Mouse (Mus musculus) hindbrain, embryonic 13.5 days (tissue): Measurements from ENCODE around the gene Rasgrf1. TPM values are rescaled to one million over a fixed set of nuclear protein-coding genes. Genes with fewer than 3 reads are reported as not detected.

Experiments used
- ATAC-seq: fragments of 200-750 bp; cut with Nextera tagmentation; 2 replicates; pipeline ENCODE4 v1.8.0; 2017; ENCODE audit warnings: moderate TSS enrichment; ENCODE audit not compliant: low FRiP score
- H3K27ac ChIP-seq: fragments of 300-500 bp; sonication (generic); 2 replicates; pipeline ENCODE4 v1.5.1; 2015; ENCODE audit warnings: inconsistent platforms, mild to moderate bottlenecking, moderate library complexity
- H3K27me3 ChIP-seq: fragments of 300-500 bp; sonication (generic); 2 replicates; pipeline ENCODE4 v1.6.1; 2015; ENCODE audit warnings: mild to moderate bottlenecking, inconsistent platforms
- H3K36me3 ChIP-seq: fragments of 300-500 bp; sonication (generic); 2 replicates; pipeline ENCODE4 v1.6.1; 2015; ENCODE audit warnings: mild to moderate bottlenecking, inconsistent platforms
- H3K4me1 ChIP-seq: fragments of 300-500 bp; sonication (generic); replicated peaks from 2 replicates; pipeline ENCODE4 v1.6.1; 2015; ENCODE audit warnings: inconsistent platforms
- H3K4me2 ChIP-seq: fragments of 300-500 bp; sonication (generic); 2 replicates; pipeline ENCODE4 v1.6.1; 2015; ENCODE audit warnings: inconsistent platforms, mild to moderate bottlenecking, moderate library complexity
- H3K4me3 ChIP-seq: fragments of 300-500 bp; sonication (generic); 2 replicates; pipeline ENCODE4 v1.5.1; 2015; ENCODE audit warnings: mild to moderate bottlenecking, inconsistent platforms
- H3K9ac ChIP-seq: fragments of 300-500 bp; sonication (generic); 2 replicates; pipeline ENCODE4 v1.6.1; 2015; ENCODE audit warnings: mild to moderate bottlenecking, inconsistent platforms
- H3K9me3 ChIP-seq: fragments of 300-500 bp; sonication (generic); 2 replicates; pipeline ENCODE4 v1.6.1; 2016; ENCODE audit warnings: inconsistent platforms
- WGBS: fragments of 180-500 bp; shearing (Covaris S2); methylation state at CpG from one replicate; pipeline ENCODE4 v1.1.7; 2015; 5-methylcytosine and 5-hydroxymethylcytosine counted together
- polyA plus RNA-seq: library from polyadenylated mRNA; unstranded; fragments of >200 nt; fragmentation: Nextera tagmentation; extraction: Ambion mirVana; gene quantifications from 2 replicates; pipeline ENCODE4 v1.2.1, GENCODE M21; 2015

Rasgrf1 gene
- polyA plus RNA-seq, 1 experiment from 2014 or later: 2.1 TPM

- Histone ChIP-seq H3K36me3 (no peaks in the 10 kb centered on the region), H3K27me3 (0 out of 2 replicates have a peak, but pooled peaks cover 4% of the 10 kb centered on the region), H3K4me2 (no peak overlapping the region), H3K4me1 (no peaks in the 10 kb centered on the region), H3K4me3 (no peak overlapping the region), H3K27ac (no peak overlapping the region), H3K9ac (no peak overlapping the region), H3K9me3 (no peaks in the 10 kb centered on the region)
- ATAC-seq: no peak
- WGBS: 46% methylated on average over 3 of the region's 3 CpGs
Measured at GRCm38 (mm10) chr9:89979248-89979647, 69.5 kb downstream of the Rasgrf1 start.

- no peak overlapping the region for H3K4me3 ChIP-seq
- ATAC-seq: no peak
- no peaks in the 10 kb centered on the region for H3K9me3 ChIP-seq
- H3K27me3 ChIP-seq: no peaks in the 10 kb centered on the region
- H3K9ac ChIP-seq: no peak overlapping the region
- WGBS: 88% methylated on average over 1 of the region's 1 CpGs
- H3K4me1 ChIP-seq: no peaks in the 10 kb centered on the region
- H3K27ac ChIP-seq: no peak overlapping the region
- no peak overlapping the region for H3K4me2 ChIP-seq
- no peaks in the 10 kb centered on the region for H3K36me3 ChIP-seq
Measured at GRCm38 (mm10) chr9:89982256-89982655, 72.5 kb downstream of the Rasgrf1 start.

DNA sequence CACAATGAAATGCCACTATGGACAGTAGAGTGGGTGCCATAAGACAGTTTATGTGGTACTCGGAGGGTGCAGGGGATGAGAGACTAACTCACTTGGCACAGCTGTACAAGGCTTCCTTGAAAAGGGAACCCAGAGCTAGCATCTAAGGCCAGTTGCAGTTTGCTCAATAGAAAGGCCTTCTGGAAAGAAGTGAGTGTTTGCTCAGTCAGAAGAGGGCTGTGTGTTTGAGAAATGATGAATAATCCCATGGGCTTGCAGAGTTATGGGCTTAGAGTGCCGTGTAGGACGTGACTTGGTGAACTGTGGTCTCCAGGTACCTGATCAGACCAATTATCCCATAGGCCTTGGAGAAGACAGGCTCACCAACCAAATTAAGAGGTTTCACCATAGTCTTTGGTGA is 78.3 kb downstream of the Rasgrf1 start:
- H3K4me1 ChIP-seq: no peaks in the 10 kb centered on the region
- H3K4me3 ChIP-seq: no peak overlapping the region
- no peaks in the 10 kb centered on the region for H3K36me3 ChIP-seq
- ATAC-seq: no peak
- WGBS: 89% methylated on average over 3 of the region's 3 CpGs
- no peak overlapping the region for H3K9ac ChIP-seq
- no peak overlapping the region for H3K27ac ChIP-seq
- no peaks in the 10 kb centered on the region for H3K27me3 ChIP-seq
- no peaks in the 10 kb centered on the region for H3K9me3 ChIP-seq
- no peak overlapping the region for H3K4me2 ChIP-seq

- Histone ChIP-seq H3K27ac (no peak overlapping the region), H3K36me3 (no peaks in the 10 kb centered on the region), H3K9ac (no peak overlapping the region), H3K27me3 (no peaks in the 10 kb centered on the region), H3K4me1 (no peaks in the 10 kb centered on the region), H3K9me3 (no peaks in the 10 kb centered on the region), H3K4me3 (no peak overlapping the region), H3K4me2 (no peak overlapping the region)
- 93% methylated on average over 10 of the region's 10 CpGs for WGBS
- no peak for ATAC-seq
Measured at GRCm38 (mm10) chr9:89988811-89989528, 79.3 kb downstream of the Rasgrf1 start.

DNA sequence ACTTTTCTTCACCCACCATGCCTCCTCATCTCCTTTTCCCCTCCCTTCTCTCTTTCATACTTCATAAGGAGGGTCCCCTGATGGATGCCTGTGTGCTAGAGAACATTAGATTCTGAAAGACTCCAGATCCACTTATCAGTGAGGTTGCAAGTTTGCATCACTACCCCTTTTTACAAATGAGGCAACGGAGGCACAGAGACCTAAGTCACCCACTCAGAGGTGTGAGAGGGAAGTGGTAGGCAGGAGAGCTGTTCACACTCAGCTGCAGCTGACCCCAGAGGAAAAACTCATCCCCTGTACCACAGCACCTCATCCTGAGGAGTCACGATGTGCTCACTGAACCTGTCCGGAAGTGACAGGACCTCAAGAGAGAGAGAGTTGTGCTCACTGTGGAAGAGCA is 96.7 kb downstream of the Rasgrf1 start:
- no peaks in the 10 kb centered on the region for H3K4me1 ChIP-seq

GRCm38 (mm10) chr9:90007094-90007493 is 97.4 kb downstream of the Rasgrf1 start:
- Histone ChIP-seq H3K9me3 (no peaks in the 10 kb centered on the region), H3K9ac (no peak overlapping the region), H3K36me3 (no peaks in the 10 kb centered on the region), H3K4me1 (no peaks in the 10 kb centered on the region), H3K27me3 (no peaks in the 10 kb centered on the region), H3K4me2 (no peak overlapping the region), H3K4me3 (no peak overlapping the region), H3K27ac (no peak overlapping the region)
- ATAC-seq: no peak
- WGBS: 10% methylated on average over 2 of the region's 2 CpGs

More for the DNA sequence above, 96.7 kb downstream of the Rasgrf1 start:
- no peak for ATAC-seq
- Histone ChIP-seq H3K9ac (no peak overlapping the region), H3K27ac (no peak overlapping the region), H3K9me3 (no peaks in the 10 kb centered on the region), H3K27me3 (no peaks in the 10 kb centered on the region), H3K4me3 (no peak overlapping the region), H3K36me3 (no peaks in the 10 kb centered on the region), H3K4me2 (no peak overlapping the region)
- 95% methylated on average over 3 of the region's 3 CpGs for WGBS

- ATAC-seq: no peak
- 89% methylated on average over 6 of the region's 6 CpGs for WGBS
- Histone ChIP-seq H3K9me3 (peaks cover 4% of the 10 kb centered on the region; the same call in 1 of the 2 replicates), H3K27ac (no peak overlapping the region), H3K4me3 (no peak overlapping the region), H3K36me3 (no peaks in the 10 kb centered on the region), H3K9ac (no peak overlapping the region), H3K4me2 (no peak overlapping the region), H3K4me1 (no peaks in the 10 kb centered on the region), H3K27me3 (no peaks in the 10 kb centered on the region)
Measured at GRCm38 (mm10) chr9:90008138-90008537, 98.4 kb downstream of the Rasgrf1 start.

DNA sequence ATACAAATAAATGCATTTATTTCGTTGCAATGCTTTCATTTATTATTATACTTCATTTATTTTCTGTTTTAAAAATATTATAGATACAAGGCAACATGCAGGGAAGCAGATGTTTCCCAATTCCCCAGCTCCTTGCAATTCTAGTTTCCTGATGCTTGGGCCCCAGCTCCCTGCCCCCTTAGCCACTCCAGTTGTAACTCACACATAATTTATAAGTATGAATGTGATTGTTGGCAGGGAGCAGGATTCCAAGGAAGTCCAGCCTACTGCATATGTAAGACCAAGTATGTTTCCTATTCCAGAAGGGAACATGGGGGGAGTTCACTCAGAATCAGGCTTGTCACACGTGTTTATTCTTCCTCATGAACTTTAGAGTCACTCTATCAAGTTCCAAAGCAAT is 102.1 kb downstream of the Rasgrf1 start:
- no peak overlapping the region for H3K4me2 ChIP-seq

GRCm38 (mm10) chr9:90014649-90015048 is 104.9 kb downstream of the Rasgrf1 start:
- H3K4me3 ChIP-seq: no peak overlapping the region
- no peaks in the 10 kb centered on the region for H3K4me1 ChIP-seq
- H3K36me3 ChIP-seq: no peaks in the 10 kb centered on the region
- no peak overlapping the region for H3K4me2 ChIP-seq
- no peak overlapping the region for H3K9ac ChIP-seq
- no peak overlapping the region for H3K27ac ChIP-seq
- no peak for ATAC-seq
- H3K9me3 ChIP-seq: peaks cover 4% of the 10 kb centered on the region; the same call in 1 of the 2 replicates
- 88% methylated on average over 3 of the region's 3 CpGs for WGBS
- no peaks in the 10 kb centered on the region for H3K27me3 ChIP-seq

More for the DNA sequence above, 102.1 kb downstream of the Rasgrf1 start:
- Histone ChIP-seq H3K4me3 (no peak overlapping the region), H3K9ac (no peak overlapping the region), H3K27ac (no peak overlapping the region), H3K36me3 (no peaks in the 10 kb centered on the region), H3K27me3 (no peaks in the 10 kb centered on the region), H3K9me3 (peaks cover 4% of the 10 kb centered on the region; the same call in 1 of the 2 replicates), H3K4me1 (no peaks in the 10 kb centered on the region)
- ATAC-seq: no peak
- WGBS: 61% methylated on average over 2 of the region's 2 CpGs

GRCm38 (mm10) chr9:90016204-90016603 is 106.5 kb downstream of the Rasgrf1 start:
- H3K27me3 ChIP-seq: no peaks in the 10 kb centered on the region
- 84% methylated on average over 6 of the region's 6 CpGs for WGBS
- H3K27ac ChIP-seq: no peak overlapping the region
- peaks cover 4% of the 10 kb centered on the region; the same call in 1 of the 2 replicates for H3K9me3 ChIP-seq
- H3K36me3 ChIP-seq: no peaks in the 10 kb centered on the region
- H3K4me3 ChIP-seq: no peak overlapping the region
- ATAC-seq: no peak
- no peaks in the 10 kb centered on the region for H3K4me1 ChIP-seq
- H3K4me2 ChIP-seq: no peak overlapping the region
- H3K9ac ChIP-seq: no peak overlapping the region

DNA sequence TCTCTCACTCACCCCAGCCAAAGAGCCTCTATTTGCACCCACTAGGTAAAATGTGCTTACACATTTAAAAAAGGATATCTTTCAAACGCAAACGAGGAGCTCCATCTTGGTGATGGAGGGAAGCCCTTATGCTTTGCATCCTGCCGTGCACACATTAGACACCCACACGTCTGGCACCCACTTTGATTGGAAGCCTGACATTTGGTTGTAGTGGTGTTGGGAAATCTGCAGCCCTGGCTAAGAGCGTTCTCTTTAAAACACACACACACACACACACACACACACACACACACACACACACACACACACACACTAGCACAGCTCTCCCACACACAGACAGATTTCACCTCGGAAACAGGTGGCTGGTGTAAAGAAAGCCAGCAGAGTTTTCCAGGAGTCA is 111.2 kb downstream of the Rasgrf1 start:
- H3K27ac ChIP-seq: no peak overlapping the region
- no peak overlapping the region for H3K9ac ChIP-seq
- no peak for ATAC-seq
- H3K4me1 ChIP-seq: no peaks in the 10 kb centered on the region
- H3K27me3 ChIP-seq: no peaks in the 10 kb centered on the region
- H3K36me3 ChIP-seq: no peaks in the 10 kb centered on the region
- H3K9me3 ChIP-seq: no peaks in the 10 kb centered on the region
- no peak overlapping the region for H3K4me2 ChIP-seq
- H3K4me3 ChIP-seq: no peak overlapping the region
- 83% methylated on average over 6 of the region's 6 CpGs for WGBS

DNA sequence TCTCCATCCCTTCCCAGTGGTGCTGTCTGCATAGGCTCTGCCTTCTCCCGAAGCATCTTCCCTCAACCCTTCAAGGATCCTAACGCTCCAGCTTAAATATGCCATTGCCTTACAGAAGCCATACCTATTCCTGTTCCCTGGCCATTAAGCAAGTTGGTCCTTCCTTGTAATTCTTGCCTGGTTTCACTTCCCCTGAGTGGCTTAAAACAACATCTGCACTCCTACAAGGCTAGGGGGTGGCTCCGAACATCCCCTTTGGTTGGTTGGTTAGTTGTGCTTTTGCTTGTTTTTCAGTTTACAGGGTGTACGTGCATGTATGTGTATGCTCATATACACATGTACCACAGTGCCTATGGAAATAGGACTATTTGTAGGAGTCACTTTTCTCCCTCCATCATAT is 111.7 kb downstream of the Rasgrf1 start:
- H3K9me3 ChIP-seq: no peaks in the 10 kb centered on the region
- no peaks in the 10 kb centered on the region for H3K4me1 ChIP-seq
- H3K27ac ChIP-seq: no peak overlapping the region
- no peak overlapping the region for H3K4me3 ChIP-seq
- H3K9ac ChIP-seq: no peak overlapping the region
- WGBS: 93% methylated on average over 4 of the region's 4 CpGs
- no peaks in the 10 kb centered on the region for H3K36me3 ChIP-seq
- ATAC-seq: no peak
- H3K4me2 ChIP-seq: no peak overlapping the region
- H3K27me3 ChIP-seq: no peaks in the 10 kb centered on the region

- Histone ChIP-seq H3K4me3 (no peak overlapping the region), H3K9me3 (no peaks in the 10 kb centered on the region), H3K27ac (no peak overlapping the region), H3K36me3 (no peaks in the 10 kb centered on the region), H3K9ac (no peak overlapping the region), H3K4me2 (no peak overlapping the region), H3K27me3 (no peaks in the 10 kb centered on the region), H3K4me1 (no peaks in the 10 kb centered on the region)
- WGBS: 92% methylated on average over 6 of the region's 6 CpGs
- ATAC-seq: no peak
Measured at GRCm38 (mm10) chr9:90027709-90028108, 118.0 kb downstream of the Rasgrf1 start.
